Mouse (Mus musculus) cerebellum, adult 2 months (tissue): ENCODE results near the gene Gpatch1.

Source experiments
- CTCF ChIP-seq: fragments of 200-500 bp; IDR thresholded peaks from 2 replicates; pipeline ENCODE4 v1.5.1; 2011; ENCODE audit warnings: low read depth, mild to moderate bottlenecking, control low read depth, low read length, moderate library complexity, borderline replicate concordance; ENCODE audit not compliant: insufficient read depth
- POLR2A ChIP-seq: fragments of 200-500 bp; IDR thresholded peaks from 2 replicates; pipeline ENCODE4 v1.6.1; 2011; ENCODE audit warnings: low read length, control low read depth, borderline replicate concordance; ENCODE audit not compliant: insufficient read depth

GRCm38 (mm10) chr7:35300792-35301191 is 17.4 kb downstream of the Gpatch1 start:
- no peak for TF ChIP-seq CTCF
- no peak for TF ChIP-seq POLR2A
